Mouse (Mus musculus) fat pad, adult 2 months (tissue): ENCODE measurements at regions not wholly inside any gene's neighbourhood (a gene's known extent, or its start where the extent isn't known, plus 50 kb on each side); places are given as distances from the start of the nearest gene placed in this dataset.
"Not testable (repeated sequence)": the region's sequence is repeated elsewhere in the genome, so short reads cannot be mapped to it uniquely, and the experiment has no call there.

Experiments used
- DNase-seq: peaks from one replicate; pipeline ENCODE4 v3.0.0-alpha.2; 2011; ENCODE audit warnings: low read depth, low spot score; ENCODE audit errors: extremely low read depth

GRCm38 (mm10) chr13:99128979-99129378 is 55.6 kb upstream of the Zfp366 start:
- DNase-seq: no peak

GRCm38 (mm10) chr13:99128284-99128691 is 56.3 kb upstream of the Zfp366 start:
- peak; percentile 25 for DNase-seq

- DNase-seq: no peak
These were observed 56.9 kb upstream of the Zfp366 start for GRCm38 (mm10) chr13:99127716-99128115.

GRCm38 (mm10) chr13:99126971-99127370 is 57.7 kb upstream of the Zfp366 start:
- not testable (repeated sequence) for DNase-seq

GRCm38 (mm10) chr13:99126538-99126937 is 58.1 kb upstream of the Zfp366 start:
- DNase-seq: no peak

- no peak for DNase-seq
These were observed 58.7 kb upstream of the Zfp366 start for GRCm38 (mm10) chr13:99125946-99126345.

GRCm38 (mm10) chr13:99124894-99125570 is 59.6 kb upstream of the Zfp366 start:
- DNase-seq: no peak

- no peak for DNase-seq
These were observed 60.5 kb upstream of the Zfp366 start for GRCm38 (mm10) chr13:99124141-99124540.

- DNase-seq: no peak
These were observed 61.0 kb upstream of the Zfp366 start for GRCm38 (mm10) chr13:99123476-99124140.

- not testable (repeated sequence) for DNase-seq
These were observed 62.1 kb upstream of the Zfp366 start for GRCm38 (mm10) chr13:99122539-99122938.

- DNase-seq: no peak
These were observed 63.5 kb upstream of the Zfp366 start for GRCm38 (mm10) chr13:99121096-99121495.

GRCm38 (mm10) chr13:99119941-99120340 is 64.7 kb upstream of the Zfp366 start:
- DNase-seq: no peak

GRCm38 (mm10) chr13:99118901-99119300 is 65.7 kb upstream of the Zfp366 start:
- no peak for DNase-seq

GRCm38 (mm10) chr13:99115541-99115940 is 69.1 kb upstream of the Zfp366 start:
- no peak for DNase-seq

- DNase-seq: no peak
These were observed 70.1 kb upstream of the Zfp366 start for GRCm38 (mm10) chr13:99114565-99114964.

GRCm38 (mm10) chr13:99111736-99112386 is 72.8 kb upstream of the Zfp366 start:
- DNase-seq: no peak

- no peak for DNase-seq
These were observed 76.6 kb upstream of the Zfp366 start for GRCm38 (mm10) chr13:99107983-99108382.

- no peak for DNase-seq
These were observed 82.4 kb upstream of the Zfp366 start for GRCm38 (mm10) chr13:99102089-99102681.

- no peak for DNase-seq
These were observed 83.9 kb upstream of the Zfp366 start for GRCm38 (mm10) chr13:99100430-99101409.

GRCm38 (mm10) chr13:99099794-99100429 is 84.7 kb upstream of the Zfp366 start:
- DNase-seq: no peak
